Mouse (Mus musculus): ENCODE results near the gene Ptcd1.
"Not testable (repeated sequence)": the region's sequence is repeated elsewhere in the genome, so short reads cannot be mapped to it uniquely, and the experiment has no call there.

Gene Ptcd1

GRCm38 (mm10) chr5:145164710-145165109, 2.2 kb downstream of the Ptcd1 start:
- no peak for DNase-seq (ENCODE audit: low read depth)

- DNase-seq (ENCODE audit: low read depth): no peak
These were observed 5.5 kb downstream of the Ptcd1 start for GRCm38 (mm10) chr5:145161361-145161760.

GRCm38 (mm10) chr5:145152690-145153089, 14.2 kb downstream of the Ptcd1 start:
- DNase-seq (ENCODE audit: low read depth): no peak

DNA sequence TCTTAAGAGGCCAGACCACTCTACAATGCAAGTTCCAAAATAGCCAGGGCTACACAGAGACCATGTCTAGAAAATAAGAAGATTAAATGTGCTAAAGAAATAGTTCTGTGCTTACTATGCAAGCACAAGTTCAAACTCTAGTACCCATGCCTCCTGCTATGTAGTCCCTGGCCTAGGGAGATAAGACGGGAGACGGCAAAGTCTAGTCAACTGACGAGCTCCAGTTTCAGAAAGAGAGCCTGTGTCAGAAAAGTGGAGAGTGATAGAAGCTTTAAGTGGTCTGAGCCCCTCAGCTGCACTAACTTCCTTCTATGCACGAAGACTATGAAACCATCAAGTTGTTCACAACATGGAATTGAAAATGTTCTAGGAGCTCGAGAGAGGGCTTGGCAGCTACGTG, 17.6 kb downstream of the Ptcd1 start:
- no peak for DNase-seq (ENCODE audit: low read depth)

DNA sequence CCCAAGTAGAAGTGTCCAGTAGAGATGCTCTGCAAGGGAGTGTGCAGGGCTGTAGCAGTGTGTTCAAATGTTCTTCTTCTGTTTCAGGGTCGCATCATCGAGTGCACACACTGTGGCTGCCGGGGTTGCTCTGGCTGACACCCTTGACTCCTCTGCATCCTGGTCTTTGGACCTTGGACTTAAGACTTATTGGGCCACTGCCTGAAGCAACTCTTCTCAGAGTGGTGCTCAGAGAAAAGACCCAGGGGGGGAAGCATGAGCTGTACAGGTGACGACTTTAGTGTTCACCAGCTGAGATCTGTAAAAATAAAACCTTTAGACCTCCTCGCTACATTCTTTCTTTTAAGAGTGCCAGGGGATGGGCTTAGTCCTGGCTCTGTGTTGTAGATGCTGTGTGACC, 19.2 kb downstream of the Ptcd1 start:
- no peak for DNase-seq (ENCODE audit: low read depth)

- DNase-seq (ENCODE audit: low read depth): no peak
These were observed 26.3 kb downstream of the Ptcd1 start for GRCm38 (mm10) chr5:145140611-145141010.

DNA sequence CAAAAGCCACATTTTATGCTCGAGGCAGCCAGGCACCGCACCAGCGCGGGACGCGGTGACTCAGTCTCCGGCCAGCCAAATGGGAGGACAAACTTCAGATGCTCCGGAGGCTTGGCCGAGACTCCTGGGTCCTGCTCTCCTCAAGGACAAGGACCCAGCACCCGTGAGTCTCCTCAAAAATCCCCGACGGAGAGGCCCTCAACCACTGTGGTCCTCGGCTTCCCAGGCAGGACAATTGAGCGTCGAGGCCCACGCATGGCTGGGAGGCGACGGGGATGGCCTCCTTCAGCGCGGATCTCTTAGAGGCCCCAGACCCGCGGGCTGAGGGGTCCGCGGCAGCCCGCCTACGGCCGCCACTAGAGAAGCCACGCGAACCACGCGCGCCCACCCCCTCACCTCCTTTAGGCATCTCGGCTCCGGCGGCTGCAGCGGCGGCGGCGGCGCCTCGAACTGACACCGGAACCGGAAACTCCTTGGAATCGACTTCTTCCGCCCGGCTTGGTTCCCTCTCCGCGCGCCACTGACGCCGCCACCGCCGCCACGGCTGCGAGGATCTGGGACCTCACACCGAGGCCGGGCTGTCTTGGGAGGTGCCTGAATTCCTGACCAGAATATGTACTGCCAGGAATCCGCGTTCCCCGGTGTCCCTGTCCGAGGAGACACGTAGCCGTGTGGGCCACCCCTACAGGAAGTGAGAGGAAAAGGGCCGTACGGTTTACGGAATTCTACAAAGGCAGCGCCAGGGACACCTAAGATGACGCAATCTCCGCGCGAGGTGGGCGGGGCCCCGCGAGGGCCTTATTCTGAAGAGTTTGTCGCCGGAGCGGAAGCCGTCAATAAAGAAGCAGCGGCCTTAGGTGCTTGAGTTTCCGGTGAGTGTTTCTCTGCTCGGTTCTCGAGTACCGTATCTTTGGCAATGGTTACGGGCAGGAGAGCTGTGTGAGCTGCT, 27.1 kb downstream of the Ptcd1 start, which contains the start of the genes Pdap1 and Bud31:
Gene Pdap1 (minus strand): TSS at position 668 of the 949 bp plus-strand sequence.
Gene Bud31 (plus strand): TSS at position 792 of the 949 bp plus-strand sequence.
- peak; percentile 95 for DNase-seq (ENCODE audit: low read depth)

- peak; percentile 46 for DNase-seq (ENCODE audit: low read depth)
These were observed 28.1 kb downstream of the Ptcd1 start for GRCm38 (mm10) chr5:145138836-145139235.

DNA sequence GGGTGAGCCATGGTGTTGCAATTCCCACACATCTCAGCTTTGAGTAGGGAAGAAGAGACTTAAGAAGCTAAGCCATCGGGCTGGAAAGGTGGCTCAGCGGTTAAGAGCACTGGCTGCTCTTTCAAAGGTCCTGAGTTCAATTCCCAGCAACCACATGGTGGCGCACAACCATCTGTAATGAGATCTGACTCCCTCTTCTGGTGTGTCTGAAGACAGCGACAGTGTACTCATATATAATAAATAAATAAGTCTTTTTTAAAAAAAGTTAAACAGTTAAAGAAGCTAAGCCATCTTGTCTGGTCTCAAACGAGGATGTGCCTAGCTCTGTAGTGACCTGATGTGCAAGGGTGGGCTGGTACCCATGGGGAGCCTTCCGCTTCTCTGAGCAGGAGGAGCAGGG, 33.6 kb downstream of the Ptcd1 start:
- not testable (repeated sequence) for DNase-seq (ENCODE audit: low read depth)

- no peak for DNase-seq (ENCODE audit: low read depth)
These were observed 35.9 kb downstream of the Ptcd1 start for GRCm38 (mm10) chr5:145130995-145131394.

DNA sequence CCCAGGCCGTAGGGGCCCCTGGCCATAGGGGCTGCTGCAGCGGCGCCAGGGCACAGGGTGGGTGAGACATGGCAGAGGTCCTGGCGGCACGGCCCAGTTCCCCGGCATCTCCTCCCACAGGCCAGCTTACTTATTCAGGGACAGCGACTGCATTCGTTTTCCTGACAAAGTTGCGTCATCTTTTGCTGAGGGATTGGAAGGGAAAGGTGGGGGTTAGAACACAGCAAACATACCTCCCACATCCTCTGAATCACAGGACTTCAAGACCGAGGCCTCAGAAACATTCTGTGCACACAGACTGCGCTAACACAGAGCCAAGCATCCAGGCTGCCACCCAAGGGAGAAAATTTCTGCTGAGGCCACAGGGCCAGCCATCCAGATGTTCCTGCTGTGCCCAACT, 36.7 kb downstream of the Ptcd1 start:
- DNase-seq (ENCODE audit: low read depth): peak; percentile 77

DNA sequence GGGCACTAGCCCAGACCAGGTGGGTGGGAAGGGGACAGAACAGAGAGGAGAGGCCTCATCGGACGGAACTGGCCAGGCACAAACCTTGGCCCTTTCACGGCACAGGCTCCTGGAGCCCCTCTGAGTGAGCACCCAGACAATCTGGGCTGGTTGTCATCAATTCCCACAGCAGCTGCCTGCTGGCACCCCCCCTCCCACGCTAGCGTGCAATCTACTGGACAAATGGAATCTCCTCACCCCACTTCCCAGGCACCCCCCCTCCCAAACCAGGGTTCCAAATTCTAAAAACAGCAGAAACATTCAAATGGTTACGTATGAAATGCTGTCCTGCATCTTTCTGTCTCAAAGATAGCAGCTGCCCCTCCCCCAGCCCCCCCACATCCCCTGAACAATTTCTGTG, 37.1 kb downstream of the Ptcd1 start:
- not testable (repeated sequence) for DNase-seq (ENCODE audit: low read depth)

DNA sequence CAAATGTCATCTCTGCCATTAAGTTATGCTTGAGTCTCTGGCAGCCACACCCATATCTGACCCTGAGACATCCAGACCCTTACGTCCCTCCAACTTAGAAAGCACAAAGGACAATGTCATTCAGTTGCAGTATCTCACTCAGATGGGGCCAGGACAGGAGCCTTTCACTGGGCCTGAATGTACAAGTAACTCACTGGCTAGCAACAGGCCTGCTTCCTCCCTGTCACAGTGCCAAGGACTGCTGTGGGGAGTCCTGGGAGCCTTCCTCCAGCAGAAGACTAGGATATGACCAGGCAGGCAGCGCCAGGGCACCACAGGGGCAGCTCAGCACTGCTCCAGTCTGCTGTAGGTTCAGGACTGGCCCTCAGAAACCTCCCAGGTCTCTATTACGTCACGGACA, 37.8 kb downstream of the Ptcd1 start:
- DNase-seq (ENCODE audit: low read depth): peak; percentile 46

- no peak for DNase-seq (ENCODE audit: low read depth)
These were observed 40.3 kb downstream of the Ptcd1 start for GRCm38 (mm10) chr5:145126580-145126979.

GRCm38 (mm10) chr5:145123396-145123795, 43.5 kb downstream of the Ptcd1 start:
- DNase-seq (ENCODE audit: low read depth): no peak

- DNase-seq (ENCODE audit: low read depth): no peak
These were observed 46.0 kb downstream of the Ptcd1 start for GRCm38 (mm10) chr5:145120921-145121320.

- peak; percentile 53 for DNase-seq (ENCODE audit: low read depth)
These were observed 47.5 kb downstream of the Ptcd1 start for GRCm38 (mm10) chr5:145119385-145119784.

GRCm38 (mm10) chr5:145118461-145118860, 48.4 kb downstream of the Ptcd1 start:
- no peak for DNase-seq (ENCODE audit: low read depth)

- no peak for DNase-seq (ENCODE audit: low read depth)
These were observed 48.9 kb downstream of the Ptcd1 start for GRCm38 (mm10) chr5:145118005-145118404.

DNA sequence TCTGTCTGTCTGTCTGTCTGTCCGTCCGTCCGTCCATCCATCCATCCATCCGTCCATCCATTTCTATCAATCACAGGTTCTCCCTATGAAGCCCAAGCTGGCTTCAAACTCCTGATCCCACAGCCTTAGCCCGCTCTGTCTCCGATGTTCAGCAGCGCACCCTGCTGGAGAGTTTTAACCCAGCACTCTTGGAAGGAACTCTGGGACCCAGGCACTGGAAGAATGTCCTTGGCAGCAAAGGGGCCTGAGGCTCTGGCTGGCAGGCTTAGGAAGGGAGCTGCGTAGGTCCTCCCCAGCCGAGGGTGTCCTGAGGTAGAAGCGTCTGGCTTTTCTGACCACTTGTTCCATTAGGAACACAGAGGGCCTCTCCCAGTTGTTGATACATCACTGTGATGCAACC, 50.0 kb downstream of the Ptcd1 start:
- peak; percentile 76 for DNase-seq (ENCODE audit: low read depth)

- DNase-seq (ENCODE audit: low read depth): peak; percentile 97
These were observed 50.6 kb downstream of the Ptcd1 start for GRCm38 (mm10) chr5:145116316-145116715.

DNA sequence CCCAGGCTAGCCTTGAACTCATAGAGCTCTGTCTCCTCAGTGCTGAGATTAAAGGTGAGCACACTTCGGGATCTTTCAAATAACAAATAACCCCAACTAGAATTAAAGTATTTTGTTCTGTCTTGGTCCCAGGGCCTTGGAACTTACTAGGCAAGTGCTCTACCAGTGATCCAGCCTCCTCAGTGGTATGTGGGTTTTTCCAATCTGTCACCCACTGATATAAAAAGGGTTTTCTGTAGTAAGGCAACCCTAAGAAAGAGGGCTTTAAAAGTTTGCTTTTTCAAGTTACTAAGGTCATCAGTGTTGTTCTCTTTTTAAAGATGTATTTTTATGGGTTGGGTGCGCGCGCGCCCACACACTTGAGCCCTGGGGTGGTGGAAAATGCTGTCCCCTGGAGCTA, 51.2 kb downstream of the Ptcd1 start:
- DNase-seq (ENCODE audit: low read depth): peak; percentile 50

- peak; percentile 84 for DNase-seq (ENCODE audit: low read depth)
These were observed 52.1 kb downstream of the Ptcd1 start for GRCm38 (mm10) chr5:145114606-145115473.
